Mouse (Mus musculus): ENCODE data around the gene Tspan2. TPM values are rescaled to one million over a fixed set of nuclear protein-coding genes. Genes with fewer than 3 reads are reported as not detected.
A peak's percentile ranks its signal among the peaks of the same experiment; 100 is the strongest.

Tspan2 gene
- polyA plus RNA-seq, 1 experiment from 2014 or later, result 6.3 TPM

GRCm38 (mm10) chr3:102715839-102716238 is 18.5 kb upstream of the Tspan2 start:
- Histone ChIP-seq H3K4me1 (replicated peaks) (peaks cover 3% of the 10 kb centered on the region; the same call in 1 of the 2 replicates), H3K36me3 (no peaks in the 10 kb centered on the region), H3K4me3 (replicated peaks) (no peak overlapping the region), H3K9ac (replicated peaks) (no peak overlapping the region), H3K27me3 (0 out of 2 replicates have a peak, but pooled peaks cover 6% of the 10 kb centered on the region), H3K9me3 (no peaks in the 10 kb centered on the region), H3K27ac (no peak overlapping the region), H3K4me2 (replicated peaks) (no peak overlapping the region)
- ATAC-seq, result no peak
- WGBS, result 81% methylated on average over 8 of the region's 8 CpGs

GRCm38 (mm10) chr3:102717586-102718285 is 16.6 kb upstream of the Tspan2 start:
- H3K4me3 ChIP-seq (replicated peaks), result no peak overlapping the region
- no peak for ATAC-seq
- no peak overlapping the region for H3K27ac ChIP-seq
- H3K4me1 ChIP-seq (replicated peaks), result peaks cover 2% of the 10 kb centered on the region; the same call in 1 of the 2 replicates
- WGBS, result 53% methylated on average over 3 of the region's 3 CpGs
- no peaks in the 10 kb centered on the region for H3K36me3 ChIP-seq
- no peaks in the 10 kb centered on the region for H3K9me3 ChIP-seq
- H3K9ac ChIP-seq (replicated peaks), result no peak overlapping the region
- 0 out of 2 replicates have a peak, but pooled peaks cover 6% of the 10 kb centered on the region for H3K27me3 ChIP-seq
- H3K4me2 ChIP-seq (replicated peaks), result no peak overlapping the region

- Histone ChIP-seq H3K4me2 (replicated peaks) (no peak overlapping the region), H3K36me3 (no peaks in the 10 kb centered on the region), H3K4me3 (replicated peaks) (no peak overlapping the region), H3K27me3 (no peaks in the 10 kb centered on the region), H3K27ac (no peak overlapping the region), H3K4me1 (replicated peaks) (peaks cover 8% of the 10 kb centered on the region; the same call in 1 of the 2 replicates), H3K9ac (replicated peaks) (no peak overlapping the region), H3K9me3 (no peaks in the 10 kb centered on the region)
- 83% methylated on average over 4 of the region's 4 CpGs for WGBS
- no peak for ATAC-seq
Observed at GRCm38 (mm10) chr3:102723154-102723553, 11.2 kb upstream of the Tspan2 start.

- Histone ChIP-seq H3K27me3 (no peaks in the 10 kb centered on the region), H3K4me3 (replicated peaks) (no peak overlapping the region), H3K36me3 (no peaks in the 10 kb centered on the region), H3K9ac (replicated peaks) (no peak overlapping the region), H3K9me3 (no peaks in the 10 kb centered on the region), H3K4me2 (replicated peaks) (no peak overlapping the region), H3K27ac (no peak overlapping the region), H3K4me1 (replicated peaks) (peaks cover 8% of the 10 kb centered on the region; the same call in 1 of the 2 replicates)
- WGBS, result 66% methylated on average over 6 of the region's 6 CpGs
- ATAC-seq, result no peak
Observed at GRCm38 (mm10) chr3:102723841-102724570, 10.3 kb upstream of the Tspan2 start.

GRCm38 (mm10) chr3:102724798-102725459 is 9.4 kb upstream of the Tspan2 start:
- Histone ChIP-seq H3K27me3 (no peaks in the 10 kb centered on the region), H3K4me3 (replicated peaks) (no peak overlapping the region), H3K27ac (no peak overlapping the region), H3K9ac (replicated peaks) (no peak overlapping the region), H3K9me3 (no peaks in the 10 kb centered on the region), H3K4me2 (replicated peaks) (no peak overlapping the region), H3K4me1 (replicated peaks) (peaks cover 8% of the 10 kb centered on the region; the same call in 1 of the 2 replicates), H3K36me3 (no peaks in the 10 kb centered on the region)
- WGBS, result 82% methylated on average over 7 of the region's 7 CpGs
- ATAC-seq, result no peak

- H3K9me3 ChIP-seq, result no peaks in the 10 kb centered on the region
- H3K4me3 ChIP-seq (replicated peaks), result no peak overlapping the region
- WGBS, result 60% methylated on average over 5 of the region's 5 CpGs
- peaks cover 6% of the 10 kb centered on the region; the same call in 1 of the 2 replicates for H3K27me3 ChIP-seq
- no peaks in the 10 kb centered on the region for H3K36me3 ChIP-seq
- H3K4me1 ChIP-seq (replicated peaks), result peaks cover 7% of the 10 kb centered on the region
- no peak overlapping the region for H3K27ac ChIP-seq
- no peak overlapping the region for H3K9ac ChIP-seq (replicated peaks)
- H3K4me2 ChIP-seq (replicated peaks), result no peak overlapping the region
- ATAC-seq, result no peak
Observed at GRCm38 (mm10) chr3:102729416-102729815, 4.9 kb upstream of the Tspan2 start.

- no peaks in the 10 kb centered on the region for H3K36me3 ChIP-seq
- no peaks in the 10 kb centered on the region for H3K9me3 ChIP-seq
- H3K4me1 ChIP-seq (replicated peaks), result peaks cover 16% of the 10 kb centered on the region
- H3K27me3 ChIP-seq, result peaks cover 6% of the 10 kb centered on the region; the same call in 1 of the 2 replicates
- H3K9ac ChIP-seq (replicated peaks), result no peak overlapping the region
- H3K27ac ChIP-seq, result no peak overlapping the region
- no peak overlapping the region for H3K4me3 ChIP-seq (replicated peaks)
- WGBS, result 74% methylated on average over 3 of the region's 3 CpGs
- ATAC-seq, result no peak
- H3K4me2 ChIP-seq (replicated peaks), result no peak overlapping the region
Observed at GRCm38 (mm10) chr3:102731112-102731511, 3.2 kb upstream of the Tspan2 start.

- WGBS, result 90% methylated on average over 4 of the region's 4 CpGs
- Histone ChIP-seq H3K4me3 (replicated peaks) (no peak overlapping the region), H3K27ac (no peak overlapping the region), H3K27me3 (peaks cover 6% of the 10 kb centered on the region; the same call in 1 of the 2 replicates), H3K9ac (replicated peaks) (no peak overlapping the region), H3K9me3 (no peaks in the 10 kb centered on the region), H3K4me1 (replicated peaks) (peaks cover 16% of the 10 kb centered on the region), H3K36me3 (no peaks in the 10 kb centered on the region), H3K4me2 (replicated peaks) (no peak overlapping the region)
- no peak for ATAC-seq
Observed at GRCm38 (mm10) chr3:102732619-102733018, 1.7 kb upstream of the Tspan2 start.

GRCm38 (mm10) chr3:102733050-102733449 is 1.3 kb upstream of the Tspan2 start:
- no peak for ATAC-seq
- Histone ChIP-seq H3K27ac (no peak overlapping the region), H3K9me3 (no peaks in the 10 kb centered on the region), H3K9ac (replicated peaks) (no peak overlapping the region), H3K36me3 (no peaks in the 10 kb centered on the region), H3K4me1 (replicated peaks) (peaks cover 16% of the 10 kb centered on the region), H3K4me3 (replicated peaks) (no peak overlapping the region), H3K4me2 (replicated peaks) (no peak overlapping the region), H3K27me3 (peaks cover 6% of the 10 kb centered on the region; the same call in 1 of the 2 replicates)
- 97% methylated on average over 3 of the region's 3 CpGs for WGBS

- Histone ChIP-seq H3K9me3 (no peaks in the 10 kb centered on the region), H3K27me3 (peaks cover 6% of the 10 kb centered on the region; the same call in 1 of the 2 replicates), H3K9ac (replicated peaks) (peak overlapping the region; percentile 19; the same call in 1 of the 2 replicates), H3K27ac (no peak overlapping the region), H3K4me1 (replicated peaks) (peaks cover 18% of the 10 kb centered on the region), H3K4me2 (replicated peaks) (peak overlapping the region; percentile 80), H3K4me3 (replicated peaks) (peak overlapping the region; percentile 72), H3K36me3 (no peaks in the 10 kb centered on the region)
- 46% methylated on average over 6 of the region's 6 CpGs for WGBS
- ATAC-seq, result no peak
Observed at GRCm38 (mm10) chr3:102733936-102734312, 405 bp upstream of the Tspan2 start.

GRCm38 (mm10) chr3:102735031-102735558 is 766 bp downstream of the Tspan2 start:
- Histone ChIP-seq H3K27me3 (peaks cover 6% of the 10 kb centered on the region; the same call in 1 of the 2 replicates), H3K36me3 (no peaks in the 10 kb centered on the region), H3K27ac (peak overlapping the region; percentile 49; the same call in 1 of the 2 replicates), H3K4me2 (replicated peaks) (peak overlapping the region; percentile 80), H3K4me1 (replicated peaks) (peaks cover 20% of the 10 kb centered on the region), H3K9ac (replicated peaks) (peak overlapping the region; percentile 82), H3K9me3 (no peaks in the 10 kb centered on the region), H3K4me3 (replicated peaks) (peak overlapping the region; percentile 72)
- ATAC-seq, result peak; percentile 81
- WGBS, result under 1% methylated on average over 33 of the region's 33 CpGs

Measured in midbrain, embryonic 13.5 days (tissue).